Comparison of ENCODE assay signal across 8 mouse cellular contexts in genomic region chr6:90715245-90715905, GRCm38 (mm10).
A peak's percentile ranks its signal among the peaks of the same experiment; 100 is the strongest.
DNase-seq lines count a peak whose midpoint lies in the region; ATAC-seq and TF ChIP-seq lines count a peak whose summit lies in the region.

No protein-coding gene starts in this region.

- ATAC-seq in megakaryocyte, adult 5-6 weeks (ENCODE audit: poor library complexity, severe bottlenecking) = no peak
- peak; percentile 56; the same call in 1 of the 2 replicates for ATAC-seq in limb, embryonic 11.5 days (ENCODE audit: insufficient number of reproducible peaks, low FRiP score, low TSS enrichment, low read depth)

- intact Hi-C loops in left cerebral cortex, postnatal 10 days (cut with DNase I) = no loop called here

- H3K4me3 ChIP-seq in megakaryocyte, embryonic 14.5 days (replicated peaks) = peak overlapping the region; percentile 96
- H3K4me3 ChIP-seq in forebrain, embryonic 10.5 days = peak overlapping the region; percentile 78
- H3K4me3 ChIP-seq in limb, embryonic 11.5 days (ENCODE audit: low read depth, low read length) = peak overlapping the region; percentile 70
- peak overlapping the region; percentile 79; the same call in 1 of the 2 replicates for H3K4me3 ChIP-seq in small intestine, adult 2 months (ENCODE audit: low read depth, low read length)

- H3K9me3 ChIP-seq in megakaryocyte, embryonic 14.5 days = no peaks in the 10 kb centered on the region
- no peaks in the 10 kb centered on the region for H3K9me3 ChIP-seq in forebrain, embryonic 10.5 days
- no peaks in the 10 kb centered on the region for H3K9me3 ChIP-seq in limb, embryonic 11.5 days (ENCODE audit: control insufficient read depth, low read length)

- H3K27ac ChIP-seq in forebrain, embryonic 10.5 days = peak overlapping the region; percentile 90
- peak overlapping the region; percentile 74 for H3K27ac ChIP-seq in limb, embryonic 11.5 days (replicated peaks; ENCODE audit: low read depth, low read length)
- no peak overlapping the region for H3K27ac ChIP-seq in small intestine, adult 2 months (ENCODE audit: insufficient read depth, low read depth, low read length)

- TF ChIP-seq CTCF in small intestine, adult 2 months (IDR thresholded peaks at IDR 0.05; ENCODE audit: extremely low read depth, insufficient read length, insufficient replicate concordance, low read depth, low read length) = no peak

- H3K9ac ChIP-seq in limb, embryonic 11.5 days (ENCODE audit: low read length) = peak overlapping the region; percentile 79; the same call in 1 of the 2 replicates

- peaks cover 94% of the 10 kb centered on the region for H3K4me1 ChIP-seq in megakaryocyte, embryonic 14.5 days
- peaks cover 67% of the 10 kb centered on the region for H3K4me1 ChIP-seq in forebrain, embryonic 10.5 days
- peaks cover 28% of the 10 kb centered on the region for H3K4me1 ChIP-seq in limb, embryonic 11.5 days (ENCODE audit: control insufficient read depth, insufficient read depth, low read length)
- peaks cover 29% of the 10 kb centered on the region for H3K4me1 ChIP-seq in small intestine, adult 2 months (ENCODE audit: control insufficient read depth, insufficient read depth, insufficient read length, low read length)

- H3K4me2 ChIP-seq in limb, embryonic 11.5 days (ENCODE audit: low read depth, severe bottlenecking) = peak overlapping the region; percentile 90

- no peak for DNase-seq in forebrain, embryonic 10.5 days (ENCODE audit: extremely low spot score, low spot score)
- no peak for DNase-seq in limb, embryonic 11.5 days (ENCODE audit: low spot score)
- DNase-seq in left cerebral cortex, postnatal 10 days (ENCODE audit: extremely low spot score in 1 of 2, low spot score in 2 of 2) = no peak
- no peak for DNase-seq in adrenal gland, adult 8-10 months
- no peak for DNase-seq in natural killer cell, adult 2 months (ENCODE audit: low spot score in 2 of 2)

- H3K36me3 ChIP-seq in megakaryocyte, embryonic 14.5 days (replicated peaks; ENCODE audit: low read length) = peaks cover 46% of the 10 kb centered on the region
- no peaks in the 10 kb centered on the region for H3K36me3 ChIP-seq in forebrain, embryonic 10.5 days (replicated peaks)
- no peaks in the 10 kb centered on the region for H3K36me3 ChIP-seq in limb, embryonic 11.5 days (ENCODE audit: control insufficient read depth, insufficient read depth, low read length)
- H3K36me3 ChIP-seq in small intestine, adult 2 months (ENCODE audit: control insufficient read depth, insufficient read depth, low read length) = no peaks in the 10 kb centered on the region

- 67% methylated on average over 4 of the region's 4 CpGs for WGBS in forebrain, embryonic 10.5 days
- WGBS in limb, embryonic 11.5 days = 35% methylated on average over 4 of the region's 4 CpGs
- WGBS in small intestine, adult 2 months = 45% methylated on average over 4 of the region's 4 CpGs

- TF ChIP-seq POLR2A in small intestine, adult 2 months (IDR thresholded peaks at IDR 0.05; ENCODE audit: low read depth, low read length) = no peak

- no peaks in the 10 kb centered on the region for H3K27me3 ChIP-seq in megakaryocyte, embryonic 14.5 days (replicated peaks)
- H3K27me3 ChIP-seq in forebrain, embryonic 10.5 days (ENCODE audit: poor library complexity, severe bottlenecking) = no peaks in the 10 kb centered on the region
- no peaks in the 10 kb centered on the region for H3K27me3 ChIP-seq in limb, embryonic 11.5 days (ENCODE audit: control insufficient read depth, insufficient read depth, low read length)
- H3K27me3 ChIP-seq in small intestine, adult 2 months (ENCODE audit: control insufficient read depth, insufficient read depth, low read length) = no peaks in the 10 kb centered on the region
